Mouse (Mus musculus) C2C12 (cell line): ENCODE measurements around the gene D430041D05Rik. TPM values are rescaled to one million over a fixed set of nuclear protein-coding genes. Genes with fewer than 3 reads are reported as not detected.
A peak's percentile ranks its signal among the peaks of the same experiment; 100 is the strongest.

Experiments used
- H3K27me3 ChIP-seq: one replicate; pipeline ENCODE4 v1.6.1; 2011; ENCODE audit not compliant: control insufficient read depth, insufficient read depth, insufficient read length
- H3K36me3 ChIP-seq: one replicate; pipeline ENCODE4 v1.6.1; 2011; ENCODE audit not compliant: control insufficient read depth, insufficient read depth
- H3K4me3 ChIP-seq: one replicate; pipeline ENCODE4 v1.5.1; 2011; ENCODE audit warnings: mild to moderate bottlenecking, control low read depth; ENCODE audit not compliant: poor library complexity, insufficient read depth, severe bottlenecking
- H3K79me2 ChIP-seq: one replicate; pipeline ENCODE4 v1.6.1; 2011; ENCODE audit not compliant: control insufficient read depth, insufficient read depth
- H3K79me3 ChIP-seq: one replicate; pipeline ENCODE4 v1.6.1; 2011; ENCODE audit warnings: low read depth, control low read depth
- H3ac ChIP-seq: one replicate; pipeline ENCODE3; 2011; ENCODE audit warnings: low read depth; ENCODE audit not compliant: control insufficient read depth, insufficient read length
- CEBPB ChIP-seq: IDR thresholded peaks from one replicate; pipeline ENCODE4 v1.6.1; 2011; ENCODE audit warnings: low read depth, mild to moderate bottlenecking, control low read depth, moderate library complexity
- CTCF ChIP-seq: IDR thresholded peaks from one replicate; pipeline ENCODE4 v1.5.1; 2011; ENCODE audit not compliant: control insufficient read depth, insufficient read depth, insufficient read length
- FOSL1 ChIP-seq: IDR thresholded peaks from one replicate; pipeline ENCODE4 v1.8.0; 2011; ENCODE audit warnings: mild to moderate bottlenecking, low read length; ENCODE audit not compliant: poor library complexity, insufficient read depth, severe bottlenecking
- MAX ChIP-seq: IDR thresholded peaks from one replicate; pipeline ENCODE4 v1.6.1; 2011; ENCODE audit warnings: mild to moderate bottlenecking, control low read depth
- MYOD1 ChIP-seq: IDR thresholded peaks from one replicate; pipeline ENCODE4 v1.6.1; 2011; ENCODE audit warnings: low read depth; ENCODE audit not compliant: control insufficient read depth, insufficient read length
- MYOG ChIP-seq: IDR thresholded peaks from one replicate; pipeline ENCODE4 v1.6.1; 2011; ENCODE audit not compliant: control insufficient read depth, insufficient read length; ENCODE audit errors: extremely low read depth
- USF1 ChIP-seq: IDR thresholded peaks from one replicate; pipeline ENCODE4 v1.6.1; 2011; ENCODE audit warnings: low read depth, mild to moderate bottlenecking, control low read depth, moderate library complexity
- polyA plus RNA-seq: library from polyadenylated mRNA; unstranded; fragments of >200 nt; fragmentation: generic; extraction: Trizol; gene quantifications from one replicate; pipeline ENCODE4 v1.2.1, GENCODE M21; 2012; ENCODE audit warnings: missing spikeins

D430041D05Rik gene
- polyA plus RNA-seq, 1 experiment, result 0.05 TPM

- Histone ChIP-seq H3K27me3 (peaks cover 2% of the 10 kb centered on the region), H3K79me3 (no peaks in the 10 kb centered on the region), H3ac (no peak overlapping the region), H3K36me3 (no peaks in the 10 kb centered on the region), H3K79me2 (no peaks in the 10 kb centered on the region), H3K4me3 (no peak overlapping the region)
- TF ChIP-seq USF1 (no peak), CEBPB (no peak), MYOG (no peak), CTCF (no peak), MAX (no peak), MYOD1 (no peak), FOSL1 (no peak)
These were observed 127.3 kb downstream of the D430041D05Rik start for GRCm38 (mm10) chr2:104283401-104283955.

- H3K79me3 ChIP-seq, result no peaks in the 10 kb centered on the region
- no peak for TF ChIP-seq FOSL1
- no peak for TF ChIP-seq MAX
- no peak for TF ChIP-seq MYOG
- TF ChIP-seq CTCF, result no peak
- TF ChIP-seq CEBPB, result no peak
- TF ChIP-seq MYOD1, result no peak
- no peak for TF ChIP-seq USF1
- H3K27me3 ChIP-seq, result no peaks in the 10 kb centered on the region
- no peak overlapping the region for H3ac ChIP-seq
- no peaks in the 10 kb centered on the region for H3K36me3 ChIP-seq
- no peak overlapping the region for H3K4me3 ChIP-seq
- no peaks in the 10 kb centered on the region for H3K79me2 ChIP-seq
These were observed 128.0 kb downstream of the D430041D05Rik start for GRCm38 (mm10) chr2:104282835-104283234.

- H3ac ChIP-seq, result no peak overlapping the region
- H3K79me2 ChIP-seq, result no peaks in the 10 kb centered on the region
- no peaks in the 10 kb centered on the region for H3K36me3 ChIP-seq
- TF ChIP-seq CTCF (no peak), MYOD1 (no peak), USF1 (no peak), MYOG (no peak), MAX (no peak), CEBPB (no peak), FOSL1 (no peak)
- H3K27me3 ChIP-seq, result no peaks in the 10 kb centered on the region
- no peaks in the 10 kb centered on the region for H3K79me3 ChIP-seq
- H3K4me3 ChIP-seq, result no peak overlapping the region
These were observed 143.8 kb downstream of the D430041D05Rik start for GRCm38 (mm10) chr2:104267049-104267448.

- no peaks in the 10 kb centered on the region for H3K79me2 ChIP-seq
- H3K4me3 ChIP-seq, result no peak overlapping the region
- no peak overlapping the region for H3ac ChIP-seq
- H3K36me3 ChIP-seq, result no peaks in the 10 kb centered on the region
- TF ChIP-seq MYOG (no peak), CTCF (no peak), FOSL1 (no peak)
- no peaks in the 10 kb centered on the region for H3K27me3 ChIP-seq
- no peaks in the 10 kb centered on the region for H3K79me3 ChIP-seq
These were observed 149.1 kb downstream of the D430041D05Rik start for GRCm38 (mm10) chr2:104261741-104262067.

- H3K27me3 ChIP-seq, result no peaks in the 10 kb centered on the region
- H3K79me3 ChIP-seq, result no peaks in the 10 kb centered on the region
- TF ChIP-seq FOSL1 (no peak), MAX (no peak), CTCF (no peak), MYOG (no peak), USF1 (no peak), CEBPB (no peak), MYOD1 (no peak)
- H3ac ChIP-seq, result no peak overlapping the region
- H3K4me3 ChIP-seq, result no peak overlapping the region
- H3K36me3 ChIP-seq, result no peaks in the 10 kb centered on the region
- no peaks in the 10 kb centered on the region for H3K79me2 ChIP-seq
These were observed 149.7 kb downstream of the D430041D05Rik start for GRCm38 (mm10) chr2:104260920-104261740.

- Histone ChIP-seq H3K4me3 (no peak overlapping the region), H3K36me3 (no peaks in the 10 kb centered on the region), H3K27me3 (no peaks in the 10 kb centered on the region), H3K79me2 (no peaks in the 10 kb centered on the region), H3ac (no peak overlapping the region), H3K79me3 (no peaks in the 10 kb centered on the region)
- TF ChIP-seq MYOD1 (peak; percentile 19), CTCF (no peak)
These were observed 154.2 kb downstream of the D430041D05Rik start for GRCm38 (mm10) chr2:104256585-104256984.
